Mouse (Mus musculus): Measurements from ENCODE around the gene Ang6. TPM values are rescaled to one million over a fixed set of nuclear protein-coding genes. Genes with fewer than 3 reads are reported as not detected.
A peak's percentile ranks its signal among the peaks of the same experiment; 100 is the strongest.
"Not testable (repeated sequence)": the region's sequence is repeated elsewhere in the genome, so short reads cannot be mapped to it uniquely, and the experiment has no call there.

The Ang6 gene
- polyA plus RNA-seq, 1 experiment from 2014 or later: not detected

- not testable (repeated sequence) for H3K9me3 ChIP-seq (ENCODE audit: control insufficient read depth); H3K4me2 ChIP-seq (replicated peaks; ENCODE audit: low read depth); H3K27me3 ChIP-seq (replicated peaks; ENCODE audit: control insufficient read depth, insufficient read depth, low read length); H3K4me3 ChIP-seq (ENCODE audit: low read depth, low read length); H3K4me1 ChIP-seq (replicated peaks; ENCODE audit: control insufficient read depth, insufficient read depth, low read length); H3K9ac ChIP-seq (ENCODE audit: low read depth, low read length); H3K27ac ChIP-seq (ENCODE audit: low read depth, low read length); H3K36me3 ChIP-seq (ENCODE audit: control insufficient read depth, insufficient read depth)
- WGBS: 15% methylated on average over 5 of the region's 5 CpGs
- peak; percentile 76 for TF ChIP-seq CTCF (IDR thresholded peaks at IDR 0.05; ENCODE audit: low read depth)
- ATAC-seq: 0 out of 2 replicates have a peak, but pooled peaks have one; percentile 19
Measured at GRCm38 (mm10) chr14:43987404-43987803, 14.7 kb downstream of the Ang6 start.

GRCm38 (mm10) chr14:43986147-43986546 lies 15.9 kb downstream of the Ang6 start:
- no peak for ATAC-seq
- Histone ChIP-seq H3K27me3 (replicated peaks; ENCODE audit: control insufficient read depth, insufficient read depth, low read length) (no peaks in the 10 kb centered on the region), H3K27ac (ENCODE audit: low read depth, low read length) (no peak overlapping the region), H3K4me2 (replicated peaks; ENCODE audit: low read depth) (no peak overlapping the region), H3K36me3 (ENCODE audit: control insufficient read depth, insufficient read depth) (no peaks in the 10 kb centered on the region), H3K4me1 (replicated peaks; ENCODE audit: control insufficient read depth, insufficient read depth, low read length) (no peaks in the 10 kb centered on the region), H3K9ac (ENCODE audit: low read depth, low read length) (no peak overlapping the region), H3K4me3 (ENCODE audit: low read depth, low read length) (no peak overlapping the region), H3K9me3 (ENCODE audit: control insufficient read depth) (no peaks in the 10 kb centered on the region)
- no peak for TF ChIP-seq CTCF (IDR thresholded peaks at IDR 0.05; ENCODE audit: low read depth)
- WGBS: 82% methylated on average over 2 of the region's 2 CpGs

DNA sequence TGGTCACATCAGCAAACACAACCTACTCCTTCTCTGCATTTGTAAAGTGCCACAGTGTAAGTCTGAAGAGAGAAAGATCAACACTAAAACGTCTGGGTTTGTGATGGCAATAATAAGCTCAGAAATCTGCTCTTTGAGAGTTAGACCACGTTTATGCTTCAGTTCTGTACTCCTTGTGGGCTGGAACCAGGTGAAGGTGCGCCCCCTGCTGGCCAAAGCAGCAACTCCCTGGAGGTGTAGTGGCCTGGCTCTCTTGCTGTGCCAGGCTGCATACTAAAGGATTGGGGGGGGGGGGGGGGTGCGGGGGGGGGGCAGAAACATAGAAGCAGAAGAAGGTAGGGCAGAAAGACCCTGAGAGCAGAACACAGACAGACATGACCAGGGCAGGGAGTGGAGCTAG lies 18.2 kb downstream of the Ang6 start:
- TF ChIP-seq CTCF (IDR thresholded peaks at IDR 0.05; ENCODE audit: low read depth): peak; percentile 76
- Histone ChIP-seq H3K36me3 (ENCODE audit: control insufficient read depth, insufficient read depth) (no peaks in the 10 kb centered on the region), H3K9me3 (ENCODE audit: control insufficient read depth) (no peaks in the 10 kb centered on the region), H3K4me2 (replicated peaks; ENCODE audit: low read depth) (no peak overlapping the region), H3K27me3 (replicated peaks; ENCODE audit: control insufficient read depth, insufficient read depth, low read length) (no peaks in the 10 kb centered on the region), H3K9ac (ENCODE audit: low read depth, low read length) (no peak overlapping the region), H3K4me1 (replicated peaks; ENCODE audit: control insufficient read depth, insufficient read depth, low read length) (no peaks in the 10 kb centered on the region), H3K27ac (ENCODE audit: low read depth, low read length) (no peak overlapping the region), H3K4me3 (ENCODE audit: low read depth, low read length) (no peak overlapping the region)
- WGBS: 0% methylated on average over 3 of the region's 4 CpGs
- ATAC-seq: peak; percentile 56; the same call in 1 of the 2 replicates

- no peak overlapping the region for H3K4me3 ChIP-seq (ENCODE audit: low read depth, low read length)
- TF ChIP-seq CTCF (IDR thresholded peaks at IDR 0.05; ENCODE audit: low read depth): no peak
- H3K27ac ChIP-seq (ENCODE audit: low read depth, low read length): no peak overlapping the region
- H3K4me2 ChIP-seq (replicated peaks; ENCODE audit: low read depth): no peak overlapping the region
- 55% methylated on average over 4 of the region's 4 CpGs for WGBS
- no peaks in the 10 kb centered on the region for H3K9me3 ChIP-seq (ENCODE audit: control insufficient read depth)
- no peaks in the 10 kb centered on the region for H3K4me1 ChIP-seq (replicated peaks; ENCODE audit: control insufficient read depth, insufficient read depth, low read length)
- H3K36me3 ChIP-seq (ENCODE audit: control insufficient read depth, insufficient read depth): no peaks in the 10 kb centered on the region
- H3K27me3 ChIP-seq (replicated peaks; ENCODE audit: control insufficient read depth, insufficient read depth, low read length): no peaks in the 10 kb centered on the region
- no peak for ATAC-seq
- H3K9ac ChIP-seq (ENCODE audit: low read depth, low read length): no peak overlapping the region
Measured at GRCm38 (mm10) chr14:43983454-43983853, 18.6 kb downstream of the Ang6 start.

DNA sequence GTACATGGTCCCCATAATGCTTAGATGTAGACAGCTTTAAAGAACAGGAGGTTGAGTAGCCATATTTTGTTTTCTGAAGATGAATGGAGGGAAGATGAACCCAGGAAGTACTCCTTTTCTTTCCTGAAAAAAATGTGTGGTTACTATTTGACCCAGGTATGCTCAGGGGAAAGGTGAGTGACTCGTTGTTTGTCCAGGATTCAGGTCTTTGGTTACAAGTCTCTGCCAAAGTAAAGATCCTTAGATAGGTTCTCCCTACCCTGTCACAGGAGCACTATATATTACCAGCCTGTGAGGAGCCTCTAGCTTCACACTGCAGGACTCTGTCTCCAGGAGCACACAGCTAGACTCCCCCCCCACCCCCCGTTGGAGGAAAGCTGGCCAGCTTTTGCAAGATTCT lies 45.3 kb downstream of the Ang6 start, which contains the start of gene Ang5:
Gene Ang5, plus strand, starts transcription at position 301 of the 400 bp plus-strand sequence.
- H3K9me3 ChIP-seq (ENCODE audit: control insufficient read depth); H3K4me2 ChIP-seq (replicated peaks; ENCODE audit: low read depth); H3K27ac ChIP-seq (ENCODE audit: low read depth, low read length); H3K27me3 ChIP-seq (replicated peaks; ENCODE audit: control insufficient read depth, insufficient read depth, low read length); H3K4me3 ChIP-seq (ENCODE audit: low read depth, low read length); ATAC-seq; H3K4me1 ChIP-seq (replicated peaks; ENCODE audit: control insufficient read depth, insufficient read depth, low read length); H3K36me3 ChIP-seq (ENCODE audit: control insufficient read depth, insufficient read depth); H3K9ac ChIP-seq (ENCODE audit: low read depth, low read length): not testable (repeated sequence)
- WGBS: no CpG with 5 or more reads among the region's 2 CpGs

GRCm38 (mm10) chr14:43955074-43955473 lies 47.0 kb downstream of the Ang6 start:
- not testable (repeated sequence) for H3K4me1 ChIP-seq (replicated peaks; ENCODE audit: control insufficient read depth, insufficient read depth, low read length); H3K4me2 ChIP-seq (replicated peaks; ENCODE audit: low read depth); H3K4me3 ChIP-seq (ENCODE audit: low read depth, low read length); H3K9ac ChIP-seq (ENCODE audit: low read depth, low read length); H3K36me3 ChIP-seq (ENCODE audit: control insufficient read depth, insufficient read depth); H3K27me3 ChIP-seq (replicated peaks; ENCODE audit: control insufficient read depth, insufficient read depth, low read length); H3K9me3 ChIP-seq (ENCODE audit: control insufficient read depth); ATAC-seq; H3K27ac ChIP-seq (ENCODE audit: low read depth, low read length)
- WGBS: no CpG with 5 or more reads among the region's 1 CpGs

DNA sequence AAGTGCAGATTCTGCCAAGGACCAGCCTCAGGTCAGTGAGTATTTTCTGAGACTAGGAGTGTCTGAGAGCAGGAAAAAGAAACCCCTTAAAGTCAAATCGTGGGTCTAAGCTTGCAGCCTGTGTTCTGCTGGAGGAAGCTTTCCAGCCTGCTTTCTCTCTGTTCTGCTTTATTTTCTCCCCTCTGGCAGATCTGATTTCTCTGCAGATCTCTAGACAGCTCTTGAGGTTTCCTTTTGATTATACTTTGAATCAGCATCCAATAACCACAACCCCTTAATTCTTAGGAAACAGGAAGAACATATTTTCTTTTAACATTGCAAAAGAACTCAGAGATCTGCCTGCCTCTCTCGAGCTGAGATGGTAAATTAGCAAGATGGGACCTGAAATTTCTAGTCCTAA lies 48.7 kb downstream of the Ang6 start:
- H3K9ac ChIP-seq (ENCODE audit: low read depth, low read length); H3K36me3 ChIP-seq (ENCODE audit: control insufficient read depth, insufficient read depth): not testable (repeated sequence)
- WGBS: 46% methylated on average over 2 of the region's 2 CpGs

More for the DNA sequence above, 48.7 kb downstream of the Ang6 start:
- H3K4me3 ChIP-seq (ENCODE audit: low read depth, low read length); ATAC-seq; H3K27me3 ChIP-seq (replicated peaks; ENCODE audit: control insufficient read depth, insufficient read depth, low read length); H3K4me2 ChIP-seq (replicated peaks; ENCODE audit: low read depth); H3K4me1 ChIP-seq (replicated peaks; ENCODE audit: control insufficient read depth, insufficient read depth, low read length); H3K9me3 ChIP-seq (ENCODE audit: control insufficient read depth); H3K27ac ChIP-seq (ENCODE audit: low read depth, low read length): not testable (repeated sequence)

Other genes starting within 250 kb of the Ang6 start
- gene Gm8180, start 217.5 kb downstream of the Ang6 start, polyA plus RNA-seq (2015; fragmentation: Nextera tagmentation; extraction: Ambion mirVana): not detected in 2 replicates
- not detected in 2 replicates for gene Ear1, start 126.8 kb downstream of the Ang6 start, polyA plus RNA-seq (2015; fragmentation: Nextera tagmentation; extraction: Ambion mirVana)
- gene Ear10, start 78.7 kb downstream of the Ang6 start, polyA plus RNA-seq (2015; fragmentation: Nextera tagmentation; extraction: Ambion mirVana): not detected in 2 replicates
- 2.6 and 3.5 TPM in 2 replicates for gene Gm8113, start 76.9 kb downstream of the Ang6 start, polyA plus RNA-seq (2015; fragmentation: Nextera tagmentation; extraction: Ambion mirVana)
- not detected in 2 replicates for gene Ang5, start 45.2 kb downstream of the Ang6 start, polyA plus RNA-seq (2015; fragmentation: Nextera tagmentation; extraction: Ambion mirVana)
- 0.22 TPM in 2 replicates for gene Ear2, start 100.4 kb upstream of the Ang6 start, polyA plus RNA-seq (2015; fragmentation: Nextera tagmentation; extraction: Ambion mirVana)
- gene Gm3327, start 121.6 kb upstream of the Ang6 start, polyA plus RNA-seq (2015; fragmentation: Nextera tagmentation; extraction: Ambion mirVana): not detected in 2 replicates
- gene Gm8212, start 195.4 kb upstream of the Ang6 start, polyA plus RNA-seq (2015; fragmentation: Nextera tagmentation; extraction: Ambion mirVana): not detected in 2 replicates
- not detected in 2 replicates for gene 4930503E14Rik, start 211.0 kb upstream of the Ang6 start, polyA plus RNA-seq (2015; fragmentation: Nextera tagmentation; extraction: Ambion mirVana)